Mouse (Mus musculus) liver (tissue): ENCODE results near the gene Fstl4.
A peak's percentile ranks its signal among the peaks of the same experiment; 100 is the strongest.
"Not testable (repeated sequence)": the region's sequence is repeated elsewhere in the genome, so short reads cannot be mapped to it uniquely, and the experiment has no call there.

Experiments
- DNase-seq: peaks from one replicate; pipeline ENCODE4 v3.0.0-alpha.2; 2020; ENCODE audit warnings: mixed read lengths

Gene Fstl4

GRCm38 (mm10) chr11:53028421-53029168, 264.2 kb downstream of the Fstl4 start:
- DNase-seq = no peak

- DNase-seq = no peak
These were observed 267.3 kb downstream of the Fstl4 start for GRCm38 (mm10) chr11:53031777-53032176.

- peak; percentile 77 for DNase-seq
These were observed 267.9 kb downstream of the Fstl4 start for GRCm38 (mm10) chr11:53032336-53032735.

- no peak for DNase-seq
These were observed 271.0 kb downstream of the Fstl4 start for GRCm38 (mm10) chr11:53035414-53035813.

- DNase-seq = no peak
These were observed 282.4 kb downstream of the Fstl4 start for GRCm38 (mm10) chr11:53046850-53047249.

GRCm38 (mm10) chr11:53054151-53054550, 289.7 kb downstream of the Fstl4 start:
- DNase-seq = no peak

- no peak for DNase-seq
These were observed 291.5 kb downstream of the Fstl4 start for GRCm38 (mm10) chr11:53055896-53056295.

GRCm38 (mm10) chr11:53056781-53057180, 292.3 kb downstream of the Fstl4 start:
- no peak for DNase-seq

GRCm38 (mm10) chr11:53057821-53058553, 293.6 kb downstream of the Fstl4 start:
- DNase-seq = peak; percentile 26

- no peak for DNase-seq
These were observed 294.1 kb downstream of the Fstl4 start for GRCm38 (mm10) chr11:53058557-53058956.

- DNase-seq = no peak
These were observed 303.5 kb downstream of the Fstl4 start for GRCm38 (mm10) chr11:53067699-53068478.

GRCm38 (mm10) chr11:53068479-53069065, 304.1 kb downstream of the Fstl4 start:
- DNase-seq = peak; percentile 10

GRCm38 (mm10) chr11:53069751-53070150, 305.3 kb downstream of the Fstl4 start:
- no peak for DNase-seq

- no peak for DNase-seq
These were observed 307.2 kb downstream of the Fstl4 start for GRCm38 (mm10) chr11:53071602-53072001.

GRCm38 (mm10) chr11:53077641-53078040, 313.2 kb downstream of the Fstl4 start:
- DNase-seq = no peak

GRCm38 (mm10) chr11:53078419-53079334, 314.2 kb downstream of the Fstl4 start:
- DNase-seq = no peak

GRCm38 (mm10) chr11:53081310-53081709, 316.9 kb downstream of the Fstl4 start:
- DNase-seq = no peak

- DNase-seq = peak; percentile 36
These were observed 320.9 kb downstream of the Fstl4 start for GRCm38 (mm10) chr11:53085367-53085766.

GRCm38 (mm10) chr11:53085858-53086565, 321.6 kb downstream of the Fstl4 start:
- DNase-seq = no peak

GRCm38 (mm10) chr11:53087896-53088295, 323.5 kb downstream of the Fstl4 start:
- not testable (repeated sequence) for DNase-seq

- DNase-seq = no peak
These were observed 327.2 kb downstream of the Fstl4 start for GRCm38 (mm10) chr11:53091596-53091995.
